Mouse (Mus musculus) forebrain, embryonic 16.5 days (tissue): ENCODE measurements around the gene Rpl36. TPM values are rescaled to one million over a fixed set of nuclear protein-coding genes. Genes with fewer than 3 reads are reported as not detected.

ENCODE experiments used
- ATAC-seq: fragments of 200-750 bp; cut with Nextera tagmentation; 2 replicates; pipeline ENCODE4 v1.8.0; 2017; ENCODE audit warnings: mild to moderate bottlenecking, moderate library complexity
- H3K27ac ChIP-seq: fragments of 300-500 bp; sonication (generic); 2 replicates; pipeline ENCODE4 v1.5.1; 2014; ENCODE audit warnings: low read length, control low read depth
- H3K27me3 ChIP-seq: fragments of 300-500 bp; sonication (generic); replicated peaks from 2 replicates; pipeline ENCODE4 v1.6.1; 2014; ENCODE audit warnings: low read length; ENCODE audit not compliant: control insufficient read depth, insufficient read depth
- H3K36me3 ChIP-seq: fragments of 300-500 bp; sonication (generic); 2 replicates; pipeline ENCODE4 v1.6.1; 2014; ENCODE audit not compliant: control insufficient read depth, insufficient read depth
- H3K4me1 ChIP-seq: fragments of 300-500 bp; sonication (generic); replicated peaks from 2 replicates; pipeline ENCODE4 v1.6.1; 2014; ENCODE audit warnings: low read length; ENCODE audit not compliant: control insufficient read depth, insufficient read depth
- H3K4me2 ChIP-seq: fragments of 300-500 bp; sonication (generic); 2 replicates; pipeline ENCODE4 v1.6.1; 2014; ENCODE audit warnings: mild to moderate bottlenecking, low read length, control low read depth
- H3K4me3 ChIP-seq: fragments of 300-500 bp; sonication (generic); replicated peaks from 2 replicates; pipeline ENCODE4 v1.5.1; 2014; ENCODE audit warnings: mild to moderate bottlenecking, low read length, control low read depth
- H3K9ac ChIP-seq: fragments of 300-500 bp; sonication (generic); replicated peaks from 2 replicates; pipeline ENCODE4 v1.6.1; 2014; ENCODE audit warnings: low read depth, low read length, control low read depth
- H3K9me3 ChIP-seq: fragments of 300-500 bp; sonication (generic); 2 replicates; pipeline ENCODE4 v1.6.1; 2016; ENCODE audit warnings: low read length; ENCODE audit not compliant: control insufficient read depth
- WGBS: fragments of 180-500 bp; shearing (Covaris S2); extraction: QIAGEN DNeasy Blood & Tissue Kit; methylation state at CpG from one replicate; pipeline ENCODE4 v1.1.7; 2014; 5-methylcytosine and 5-hydroxymethylcytosine counted together
- polyA plus RNA-seq: library from polyadenylated mRNA; unstranded; fragments of >200 nt; fragmentation: Nextera tagmentation; extraction: Ambion mirVana; gene quantifications from 2 replicates; pipeline ENCODE4 v1.2.1, GENCODE M21; 2015

Gene Rpl36
- polyA plus RNA-seq, result 921 and 1,031 TPM in 2 replicates

DNA sequence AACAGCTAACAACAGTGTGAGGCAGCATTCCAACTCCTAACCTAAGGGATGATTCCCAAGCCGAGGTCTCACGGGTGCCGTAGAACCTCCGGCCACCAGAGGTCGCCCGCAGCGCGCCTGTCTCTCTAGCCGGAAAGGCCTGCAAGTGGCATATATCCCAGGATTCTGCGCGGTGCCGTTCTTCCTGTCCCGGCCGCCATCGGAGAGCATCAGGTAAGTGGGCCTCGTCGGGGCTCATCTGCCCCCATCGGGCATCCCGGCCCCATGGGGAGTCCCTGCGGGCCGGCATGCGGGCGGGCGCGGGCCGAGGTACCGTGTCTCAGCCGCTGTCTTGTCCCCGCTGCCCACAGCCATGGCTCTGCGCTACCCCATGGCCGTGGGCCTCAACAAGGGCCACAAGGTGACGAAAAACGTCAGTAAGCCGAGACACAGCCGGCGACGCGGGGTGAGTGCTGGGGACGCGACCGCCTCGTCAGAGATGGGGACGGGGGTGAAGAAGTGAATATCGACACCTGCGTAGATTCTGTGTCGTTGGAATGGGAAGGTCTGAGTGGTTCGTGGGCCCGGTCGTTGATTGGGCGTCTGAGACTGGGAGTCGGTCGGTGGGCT lies at the start of gene Rpl36:
Gene Rpl36 (plus strand): TSS at position 181 of the 609 bp plus-strand sequence.
- Histone ChIP-seq H3K4me2 (peak within 1 kb of the TSS; percentile 87), H3K27ac (peak within 1 kb of the TSS; percentile 89), H3K4me3 (peak within 1 kb of the TSS; percentile 71), H3K27me3 (no peaks in the 10 kb centered on the region), H3K9ac (peak within 1 kb of the TSS; percentile 74), H3K4me1 (peaks cover 33% of the 10 kb centered on the region), H3K9me3 (no peaks in the 10 kb centered on the region), H3K36me3 (peaks cover 9% of the 10 kb centered on the region)
- WGBS, result under 1% methylated on average over 52 of the region's 52 CpGs
- peak; percentile 68 for ATAC-seq

DNA sequence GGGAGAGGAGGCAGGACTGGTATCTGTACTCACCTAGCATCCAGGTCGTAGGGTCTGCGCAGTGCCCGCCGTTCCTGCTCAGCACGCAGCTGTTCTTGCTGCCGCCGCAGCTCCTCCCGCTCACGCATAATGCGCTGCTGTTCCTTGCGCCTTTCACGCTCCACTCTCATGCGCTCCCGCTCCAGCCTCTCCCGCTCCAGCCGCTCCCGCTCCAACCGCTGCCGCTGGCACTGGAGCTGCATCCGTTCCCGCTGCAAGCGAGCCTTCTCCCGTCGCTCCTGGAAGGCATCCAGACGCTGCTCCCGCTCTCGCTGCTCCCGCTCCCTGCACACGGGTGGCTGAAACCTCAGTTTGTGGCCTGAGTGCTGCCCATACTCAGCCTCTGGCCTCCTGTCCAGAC lies 46.9 kb upstream of the Rpl36 start:
- H3K4me2 ChIP-seq, result no peak overlapping the region
- H3K27ac ChIP-seq, result no peak overlapping the region
- H3K9me3 ChIP-seq, result no peaks in the 10 kb centered on the region
- no peaks in the 10 kb centered on the region for H3K4me1 ChIP-seq
- 89% methylated on average over 29 of the region's 29 CpGs for WGBS
- no peak overlapping the region for H3K9ac ChIP-seq
- ATAC-seq, result no peak
- H3K36me3 ChIP-seq, result peaks cover 70% of the 10 kb centered on the region
- no peaks in the 10 kb centered on the region for H3K27me3 ChIP-seq
- H3K4me3 ChIP-seq, result no peak overlapping the region

DNA sequence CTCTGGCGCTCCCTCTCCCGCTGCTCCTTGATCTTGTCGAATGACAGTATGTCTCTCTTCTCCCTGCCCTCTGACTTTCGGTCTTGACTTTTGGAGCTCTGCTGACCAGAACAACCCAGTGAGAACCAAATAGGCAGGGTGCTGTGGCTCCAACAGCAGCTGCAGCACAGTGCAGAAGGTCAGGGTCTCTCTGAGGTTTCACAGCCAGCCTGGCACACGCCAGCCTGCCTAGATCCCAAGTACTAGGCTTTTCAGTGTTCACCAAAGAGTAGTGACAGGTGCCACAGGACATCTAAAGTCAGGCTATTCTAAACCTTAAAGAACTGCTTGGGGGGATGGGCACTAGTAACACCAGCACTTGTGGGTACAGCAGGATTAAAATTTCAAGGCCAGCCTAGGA lies 46.3 kb upstream of the Rpl36 start:
- no peaks in the 10 kb centered on the region for H3K27me3 ChIP-seq
- H3K9ac ChIP-seq, result no peak overlapping the region
- H3K27ac ChIP-seq, result no peak overlapping the region
- H3K4me3 ChIP-seq, result no peak overlapping the region
- no peak for ATAC-seq
- H3K36me3 ChIP-seq, result peaks cover 65% of the 10 kb centered on the region
- H3K4me1 ChIP-seq, result no peaks in the 10 kb centered on the region
- H3K9me3 ChIP-seq, result no peaks in the 10 kb centered on the region
- 96% methylated on average over 5 of the region's 5 CpGs for WGBS
- H3K4me2 ChIP-seq, result no peak overlapping the region

DNA sequence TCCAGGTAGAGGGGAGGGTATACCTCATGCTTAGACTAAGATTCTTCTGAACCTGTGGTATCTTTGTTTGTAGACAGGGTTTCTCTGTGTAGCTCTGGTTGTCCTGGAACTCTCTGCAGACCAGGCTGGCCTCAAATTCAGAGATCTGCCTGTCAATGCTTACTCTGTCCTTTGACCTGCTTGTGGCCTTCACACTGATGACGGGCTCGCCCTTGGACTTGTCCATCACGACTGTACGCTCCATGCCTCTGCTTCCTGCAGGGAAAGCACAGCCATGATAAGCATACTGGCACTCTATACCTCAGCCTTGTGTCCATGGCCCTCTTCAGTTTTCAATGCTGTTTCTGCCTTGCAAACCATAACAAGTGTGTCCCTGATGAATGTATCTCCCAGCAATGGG lies 45.8 kb upstream of the Rpl36 start:
- Histone ChIP-seq H3K9me3 (no peaks in the 10 kb centered on the region), H3K9ac (no peak overlapping the region), H3K27ac (no peak overlapping the region), H3K36me3 (peaks cover 63% of the 10 kb centered on the region), H3K27me3 (no peaks in the 10 kb centered on the region), H3K4me3 (no peak overlapping the region), H3K4me2 (no peak overlapping the region), H3K4me1 (no peaks in the 10 kb centered on the region)
- no peak for ATAC-seq
- WGBS, result 86% methylated on average over 4 of the region's 4 CpGs

DNA sequence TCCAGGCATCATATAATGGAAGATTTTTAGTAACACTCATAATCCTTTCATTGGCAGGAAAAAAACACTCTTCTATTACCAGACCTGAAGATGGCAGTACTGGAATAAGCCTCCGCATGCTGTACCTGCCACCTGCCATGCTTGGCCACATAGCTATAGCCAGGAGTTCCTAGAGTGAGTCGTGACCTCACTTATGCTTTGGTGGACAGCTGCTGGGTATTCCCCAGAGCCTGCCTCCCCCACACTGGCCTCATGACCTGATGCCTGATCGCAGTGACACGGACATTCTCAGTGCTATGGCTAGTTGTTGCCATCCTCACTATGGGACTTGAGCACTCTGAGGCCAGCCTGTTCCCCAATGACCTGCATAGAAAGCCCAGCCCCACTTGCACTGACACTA lies 42.9 kb upstream of the Rpl36 start:
- H3K4me2 ChIP-seq, result no peak overlapping the region
- H3K4me3 ChIP-seq, result no peak overlapping the region
- H3K9ac ChIP-seq, result no peak overlapping the region
- no peaks in the 10 kb centered on the region for H3K4me1 ChIP-seq
- H3K27ac ChIP-seq, result no peak overlapping the region
- H3K9me3 ChIP-seq, result no peaks in the 10 kb centered on the region
- peaks cover 61% of the 10 kb centered on the region for H3K36me3 ChIP-seq
- no peak for ATAC-seq
- WGBS, result 96% methylated on average over 4 of the region's 4 CpGs
- no peaks in the 10 kb centered on the region for H3K27me3 ChIP-seq

DNA sequence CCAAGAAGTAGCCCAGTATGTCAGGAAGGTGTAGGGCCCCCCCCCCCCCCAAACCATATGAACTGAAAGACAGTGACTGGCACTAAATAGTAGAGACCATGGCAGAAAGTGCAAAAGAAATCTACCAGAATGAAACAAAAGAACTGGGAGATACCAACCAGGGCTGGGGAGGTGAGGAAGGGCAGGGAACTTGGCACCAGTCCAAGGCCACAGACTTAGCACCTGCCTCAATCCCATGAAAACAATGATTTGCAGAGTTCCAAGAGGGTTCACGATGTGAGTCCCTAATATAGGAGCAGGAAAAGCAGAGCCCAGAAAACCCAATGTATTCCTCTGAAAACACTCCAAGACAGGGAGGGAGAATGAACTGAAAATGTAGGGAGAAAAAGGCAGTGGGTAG lies 41.1 kb upstream of the Rpl36 start:
- no peak overlapping the region for H3K27ac ChIP-seq
- no peaks in the 10 kb centered on the region for H3K27me3 ChIP-seq
- WGBS, result 16% methylated on average over 1 of the region's 1 CpGs
- no peak overlapping the region for H3K4me2 ChIP-seq
- H3K36me3 ChIP-seq, result peaks cover 56% of the 10 kb centered on the region
- H3K9me3 ChIP-seq, result no peaks in the 10 kb centered on the region
- H3K4me3 ChIP-seq, result no peak overlapping the region
- no peaks in the 10 kb centered on the region for H3K4me1 ChIP-seq
- H3K9ac ChIP-seq, result no peak overlapping the region
- no peak for ATAC-seq

DNA sequence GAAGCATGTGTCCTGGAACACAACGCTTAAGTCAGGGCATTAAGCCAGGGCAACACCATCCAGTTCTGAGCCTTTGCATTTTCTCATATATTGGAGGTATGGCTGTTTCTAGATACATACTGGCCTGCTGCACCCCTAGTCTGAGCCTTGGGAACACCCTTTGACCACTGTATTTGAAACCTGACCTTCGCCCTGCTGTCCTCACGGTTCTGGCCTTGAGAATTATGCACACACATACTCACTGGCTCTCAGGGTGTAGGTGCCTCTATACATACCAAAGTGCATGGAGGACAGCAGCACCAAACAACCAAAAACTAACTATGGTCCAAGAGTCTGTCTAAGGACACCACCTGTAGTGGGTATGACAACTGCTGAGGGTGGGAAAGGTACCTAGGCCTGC lies 40.3 kb upstream of the Rpl36 start:
- no peak for ATAC-seq
- WGBS, result 93% methylated on average over 3 of the region's 3 CpGs
- H3K36me3 ChIP-seq, result peaks cover 59% of the 10 kb centered on the region
- H3K9ac ChIP-seq, result no peak overlapping the region
- H3K27ac ChIP-seq, result no peak overlapping the region
- H3K27me3 ChIP-seq, result no peaks in the 10 kb centered on the region
- H3K9me3 ChIP-seq, result no peaks in the 10 kb centered on the region
- no peak overlapping the region for H3K4me2 ChIP-seq
- H3K4me1 ChIP-seq, result no peaks in the 10 kb centered on the region
- no peak overlapping the region for H3K4me3 ChIP-seq

DNA sequence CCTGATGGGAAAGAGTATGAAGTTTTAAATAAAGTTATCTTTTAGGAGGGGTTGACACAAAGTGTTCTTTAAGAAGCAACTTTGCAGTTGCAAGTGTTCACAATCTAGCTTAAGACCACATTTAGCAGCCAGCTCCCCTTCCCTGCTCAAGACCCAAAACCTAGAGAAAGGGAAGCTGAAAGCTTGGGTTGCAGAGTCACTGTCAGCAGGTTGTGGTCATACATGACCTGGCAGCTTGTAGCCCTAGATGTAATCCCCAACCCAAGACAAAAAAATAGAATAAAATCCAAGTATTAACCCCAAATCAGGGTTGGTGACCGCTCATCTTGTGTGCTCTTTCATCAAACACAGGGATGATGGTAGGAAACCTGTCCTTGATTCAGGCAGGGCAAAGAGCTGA lies 30.1 kb upstream of the Rpl36 start:
- peak overlapping the region; percentile 87 for H3K4me3 ChIP-seq
- whole genome bisulfite sequencing, result 60% methylated on average over 1 of the region's 1 CpGs
- no peak for ATAC-seq
- no peaks in the 10 kb centered on the region for H3K27me3 ChIP-seq
- peaks cover 12% of the 10 kb centered on the region for H3K36me3 ChIP-seq
- H3K4me1 ChIP-seq, result peaks cover 48% of the 10 kb centered on the region
- no peaks in the 10 kb centered on the region for H3K9me3 ChIP-seq
- peak overlapping the region; percentile 96 for H3K4me2 ChIP-seq
- peak overlapping the region; percentile 86 for H3K9ac ChIP-seq
- H3K27ac ChIP-seq, result no peak overlapping the region

DNA sequence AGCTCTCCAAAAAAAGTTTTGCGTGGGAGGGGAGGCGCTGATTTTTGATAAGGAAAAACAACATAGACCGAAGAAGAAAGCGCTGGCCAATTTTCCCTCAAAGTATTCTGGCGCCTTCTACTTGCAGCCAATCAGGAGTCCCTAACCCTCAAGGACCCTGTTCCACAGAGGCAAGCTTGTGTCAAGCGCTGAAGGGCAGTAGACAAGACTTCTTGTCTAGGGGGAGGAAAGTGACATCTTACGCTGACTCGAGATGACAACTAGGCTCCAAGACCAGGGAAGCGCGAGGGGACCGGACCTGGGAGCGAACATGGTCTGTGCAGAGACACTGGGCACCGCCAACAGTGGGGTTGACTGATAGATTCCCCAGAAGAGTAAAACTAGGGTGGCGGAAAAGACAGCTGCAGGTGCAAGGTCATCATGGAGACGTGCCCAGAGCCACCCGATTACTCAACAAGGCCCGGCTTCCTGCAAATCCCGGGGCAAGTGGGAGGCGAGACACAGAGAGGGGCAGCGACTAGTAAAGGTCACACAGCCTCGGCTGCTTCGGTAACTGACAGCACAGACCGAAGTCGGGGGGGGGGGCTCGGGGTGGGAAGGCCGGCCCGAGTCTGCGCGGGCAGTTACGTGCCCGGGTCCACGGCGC lies 29.5 kb upstream of the Rpl36 start:
- Histone ChIP-seq H3K4me1 (peaks cover 50% of the 10 kb centered on the region), H3K36me3 (peaks cover 9% of the 10 kb centered on the region), H3K27me3 (no peaks in the 10 kb centered on the region), H3K9ac (peak overlapping the region; percentile 86), H3K9me3 (no peaks in the 10 kb centered on the region), H3K4me3 (peak overlapping the region; percentile 87), H3K27ac (peak overlapping the region; percentile 95), H3K4me2 (peak overlapping the region; percentile 96)
- no peak for ATAC-seq
- 4% methylated on average over 31 of the region's 33 CpGs for WGBS
